Mouse (Mus musculus): ENCODE data around the gene Lmtk2. TPM values are rescaled to one million over a fixed set of nuclear protein-coding genes. Genes with fewer than 3 reads are reported as not detected.

Gene Lmtk2
- polyA plus RNA-seq, 1 experiment from 2014 or later: 4.4 TPM

- Histone ChIP-seq H3K9me3 (ENCODE audit: control insufficient read depth, low read length) (no peaks in the 10 kb centered on the region), H3K9ac (ENCODE audit: low read length) (no peak overlapping the region), H3K4me2 (ENCODE audit: low read depth, severe bottlenecking) (no peak overlapping the region), H3K27ac (replicated peaks; ENCODE audit: low read depth, low read length) (no peak overlapping the region), H3K36me3 (ENCODE audit: control insufficient read depth, insufficient read depth, low read length) (no peaks in the 10 kb centered on the region), H3K4me1 (ENCODE audit: control insufficient read depth, insufficient read depth, low read length) (peaks cover 4% of the 10 kb centered on the region), H3K4me3 (ENCODE audit: low read depth, low read length) (no peak overlapping the region), H3K27me3 (ENCODE audit: control insufficient read depth, insufficient read depth, low read length) (no peaks in the 10 kb centered on the region)
- WGBS: 75% methylated on average over 12 of the region's 12 CpGs
- DNase-seq (ENCODE audit: low spot score) (no peak), ATAC-seq (ENCODE audit: insufficient number of reproducible peaks, low FRiP score, low TSS enrichment, low read depth) (no peak)
Measured at GRCm38 (mm10) chr5:144219306-144219705, 119.1 kb downstream of the Lmtk2 start.

DNA sequence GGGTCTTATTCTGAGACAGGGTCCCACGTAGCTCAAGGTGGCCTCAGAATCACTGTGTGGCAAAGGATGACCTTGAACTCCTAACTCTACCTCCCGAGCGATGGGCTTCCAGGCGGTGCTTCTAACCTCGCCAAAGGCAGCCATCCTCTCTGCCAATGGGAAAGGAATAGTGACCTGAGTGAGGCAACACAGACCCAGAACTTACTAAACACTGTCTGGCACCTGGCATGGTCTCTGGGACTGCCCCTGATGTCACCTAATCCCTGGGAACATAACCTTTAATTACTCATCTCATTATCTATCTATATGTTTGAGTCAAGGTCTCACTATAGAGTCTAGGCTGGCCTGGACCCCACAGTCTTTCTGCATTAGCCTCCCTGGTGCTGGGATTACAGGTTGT, 119.7 kb downstream of the Lmtk2 start:
- no peak for DNase-seq (ENCODE audit: low spot score)
- H3K27ac ChIP-seq (replicated peaks; ENCODE audit: low read depth, low read length): no peak overlapping the region
- H3K4me1 ChIP-seq (ENCODE audit: control insufficient read depth, insufficient read depth, low read length): peaks cover 4% of the 10 kb centered on the region
- no peak for ATAC-seq (ENCODE audit: insufficient number of reproducible peaks, low FRiP score, low TSS enrichment, low read depth)
- WGBS: 91% methylated on average over 5 of the region's 5 CpGs
- no peaks in the 10 kb centered on the region for H3K9me3 ChIP-seq (ENCODE audit: control insufficient read depth, low read length)
- H3K9ac ChIP-seq (ENCODE audit: low read length): no peak overlapping the region
- no peak overlapping the region for H3K4me2 ChIP-seq (ENCODE audit: low read depth, severe bottlenecking)
- no peaks in the 10 kb centered on the region for H3K27me3 ChIP-seq (ENCODE audit: control insufficient read depth, insufficient read depth, low read length)
- no peak overlapping the region for H3K4me3 ChIP-seq (ENCODE audit: low read depth, low read length)
- no peaks in the 10 kb centered on the region for H3K36me3 ChIP-seq (ENCODE audit: control insufficient read depth, insufficient read depth, low read length)

DNA sequence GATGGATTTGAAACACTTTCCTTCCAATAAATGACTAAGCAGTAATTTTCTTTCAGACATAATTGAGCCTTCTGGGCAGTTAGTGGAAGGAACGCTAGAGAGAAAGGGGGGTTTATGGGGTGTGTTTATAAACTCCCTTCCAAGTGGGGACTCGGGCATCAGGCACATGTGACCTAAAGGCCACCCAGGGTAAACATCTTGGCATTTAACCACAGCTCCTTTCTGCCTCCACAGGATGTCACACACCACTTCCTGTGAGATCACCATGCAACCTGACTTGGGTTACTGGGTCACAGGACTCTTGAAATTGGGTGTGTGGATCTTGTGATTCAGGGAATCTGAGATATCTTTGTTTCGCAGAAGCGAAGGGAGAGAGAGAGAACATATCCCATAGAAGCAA, 121.1 kb downstream of the Lmtk2 start:
- Histone ChIP-seq H3K27me3 (ENCODE audit: control insufficient read depth, insufficient read depth, low read length) (no peaks in the 10 kb centered on the region), H3K36me3 (ENCODE audit: control insufficient read depth, insufficient read depth, low read length) (no peaks in the 10 kb centered on the region), H3K27ac (replicated peaks; ENCODE audit: low read depth, low read length) (no peak overlapping the region), H3K4me1 (ENCODE audit: control insufficient read depth, insufficient read depth, low read length) (peaks cover 4% of the 10 kb centered on the region), H3K4me2 (ENCODE audit: low read depth, severe bottlenecking) (no peak overlapping the region), H3K9me3 (ENCODE audit: control insufficient read depth, low read length) (no peaks in the 10 kb centered on the region), H3K9ac (ENCODE audit: low read length) (no peak overlapping the region), H3K4me3 (ENCODE audit: low read depth, low read length) (no peak overlapping the region)
- 69% methylated on average over 4 of the region's 4 CpGs for WGBS
- ATAC-seq (ENCODE audit: insufficient number of reproducible peaks, low FRiP score, low TSS enrichment, low read depth) (no peak), DNase-seq (ENCODE audit: low spot score) (no peak)

- Histone ChIP-seq H3K27ac (replicated peaks; ENCODE audit: low read depth, low read length) (no peak overlapping the region), H3K36me3 (ENCODE audit: control insufficient read depth, insufficient read depth, low read length) (no peaks in the 10 kb centered on the region), H3K9ac (ENCODE audit: low read length) (peak overlapping the region; percentile 63), H3K27me3 (ENCODE audit: control insufficient read depth, insufficient read depth, low read length) (no peaks in the 10 kb centered on the region), H3K4me3 (ENCODE audit: low read depth, low read length) (peak overlapping the region; percentile 65), H3K4me1 (ENCODE audit: control insufficient read depth, insufficient read depth, low read length) (peaks cover 4% of the 10 kb centered on the region), H3K9me3 (ENCODE audit: control insufficient read depth, low read length) (no peaks in the 10 kb centered on the region), H3K4me2 (ENCODE audit: low read depth, severe bottlenecking) (peak overlapping the region; percentile 85)
- peak; percentile 23 for DNase-seq (ENCODE audit: low spot score)
- WGBS: 2% methylated on average over 25 of the region's 25 CpGs
- ATAC-seq (ENCODE audit: insufficient number of reproducible peaks, low FRiP score, low TSS enrichment, low read depth): peak; percentile 48; the same call in 1 of the 2 replicates
Measured at GRCm38 (mm10) chr5:144222811-144223502, 122.7 kb downstream of the Lmtk2 start.

GRCm38 (mm10) chr5:144223503-144223862, 123.2 kb downstream of the Lmtk2 start, which contains the start of gene Tecpr1:
Gene Tecpr1 (minus strand): TSS chr5:144223615.
- Histone ChIP-seq H3K36me3 (ENCODE audit: control insufficient read depth, insufficient read depth, low read length) (no peaks in the 10 kb centered on the region), H3K9ac (ENCODE audit: low read length) (peak within 1 kb of the TSS; percentile 77)
- WGBS: under 1% methylated on average over 37 of the region's 37 CpGs

GRCm38 (mm10) chr5:144223899-144224816, 123.9 kb downstream of the Lmtk2 start:
- H3K4me2 ChIP-seq (ENCODE audit: low read depth, severe bottlenecking): peak overlapping the region; percentile 85
- no peak for DNase-seq (ENCODE audit: low spot score)
- H3K27me3 ChIP-seq (ENCODE audit: control insufficient read depth, insufficient read depth, low read length): no peaks in the 10 kb centered on the region
- ATAC-seq (ENCODE audit: insufficient number of reproducible peaks, low FRiP score, low TSS enrichment, low read depth): no peak
- H3K9me3 ChIP-seq (ENCODE audit: control insufficient read depth, low read length): no peaks in the 10 kb centered on the region
- H3K4me1 ChIP-seq (ENCODE audit: control insufficient read depth, insufficient read depth, low read length): peaks cover 4% of the 10 kb centered on the region
- H3K36me3 ChIP-seq (ENCODE audit: control insufficient read depth, insufficient read depth, low read length): no peaks in the 10 kb centered on the region
- H3K4me3 ChIP-seq (ENCODE audit: low read depth, low read length): peak overlapping the region; percentile 65
- H3K9ac ChIP-seq (ENCODE audit: low read length): peak overlapping the region; percentile 77
- H3K27ac ChIP-seq (replicated peaks; ENCODE audit: low read depth, low read length): no peak overlapping the region
- WGBS: 24% methylated on average over 18 of the region's 18 CpGs

More at GRCm38 (mm10) chr5:144223503-144223862, 123.2 kb downstream of the Lmtk2 start, which contains the start of gene Tecpr1:
- no peak within 1 kb of the TSS for H3K27ac ChIP-seq (replicated peaks; ENCODE audit: low read depth, low read length)
- peaks cover 4% of the 10 kb centered on the region for H3K4me1 ChIP-seq (ENCODE audit: control insufficient read depth, insufficient read depth, low read length)
- DNase-seq (ENCODE audit: low spot score): peak; percentile 95
- peak; percentile 94 for ATAC-seq (ENCODE audit: insufficient number of reproducible peaks, low FRiP score, low TSS enrichment, low read depth)
- H3K27me3 ChIP-seq (ENCODE audit: control insufficient read depth, insufficient read depth, low read length): no peaks in the 10 kb centered on the region
- no peaks in the 10 kb centered on the region for H3K9me3 ChIP-seq (ENCODE audit: control insufficient read depth, low read length)
- peak within 1 kb of the TSS; percentile 85 for H3K4me2 ChIP-seq (ENCODE audit: low read depth, severe bottlenecking)
- peak within 1 kb of the TSS; percentile 65 for H3K4me3 ChIP-seq (ENCODE audit: low read depth, low read length)

DNA sequence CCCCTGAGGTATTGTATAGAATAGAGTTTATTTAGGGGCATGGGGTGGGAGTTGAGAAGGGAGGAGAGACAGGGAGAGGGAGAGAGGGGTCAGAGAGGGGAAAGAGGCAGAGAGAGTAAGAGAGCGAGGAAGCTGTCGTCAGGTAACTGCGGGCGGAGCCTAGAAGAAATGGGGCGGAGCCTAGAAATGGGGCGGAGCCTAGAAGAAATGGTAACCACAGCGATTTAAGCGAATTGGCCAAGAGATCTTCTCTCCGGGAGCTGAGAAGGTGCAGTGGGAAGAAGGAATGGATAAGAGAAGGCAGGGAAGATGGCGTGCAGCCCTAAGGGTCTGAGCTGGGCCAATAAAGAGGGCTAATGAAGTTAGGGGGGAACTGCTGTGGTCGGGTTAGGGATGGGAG, 126.0 kb downstream of the Lmtk2 start:
- no peak overlapping the region for H3K9ac ChIP-seq (ENCODE audit: low read length)
- no peaks in the 10 kb centered on the region for H3K27me3 ChIP-seq (ENCODE audit: control insufficient read depth, insufficient read depth, low read length)
- no peaks in the 10 kb centered on the region for H3K36me3 ChIP-seq (ENCODE audit: control insufficient read depth, insufficient read depth, low read length)
- no peak overlapping the region for H3K4me2 ChIP-seq (ENCODE audit: low read depth, severe bottlenecking)
- H3K4me1 ChIP-seq (ENCODE audit: control insufficient read depth, insufficient read depth, low read length): peaks cover 4% of the 10 kb centered on the region
- DNase-seq (ENCODE audit: low spot score) (no peak), ATAC-seq (ENCODE audit: insufficient number of reproducible peaks, low FRiP score, low TSS enrichment, low read depth) (no peak)
- H3K9me3 ChIP-seq (ENCODE audit: control insufficient read depth, low read length): no peaks in the 10 kb centered on the region
- no peak overlapping the region for H3K27ac ChIP-seq (replicated peaks; ENCODE audit: low read depth, low read length)
- 22% methylated on average over 11 of the region's 11 CpGs for WGBS
- no peak overlapping the region for H3K4me3 ChIP-seq (ENCODE audit: low read depth, low read length)

- no peaks in the 10 kb centered on the region for H3K36me3 ChIP-seq (ENCODE audit: control insufficient read depth, insufficient read depth, low read length)
Measured at GRCm38 (mm10) chr5:144230216-144230615, 130.0 kb downstream of the Lmtk2 start.

More at GRCm38 (mm10) chr5:144230216-144230615, 130.0 kb downstream of the Lmtk2 start:
- Histone ChIP-seq H3K27ac (replicated peaks; ENCODE audit: low read depth, low read length) (no peak overlapping the region), H3K4me3 (ENCODE audit: low read depth, low read length) (no peak overlapping the region), H3K9ac (ENCODE audit: low read length) (no peak overlapping the region), H3K4me2 (ENCODE audit: low read depth, severe bottlenecking) (no peak overlapping the region), H3K27me3 (ENCODE audit: control insufficient read depth, insufficient read depth, low read length) (no peaks in the 10 kb centered on the region), H3K4me1 (ENCODE audit: control insufficient read depth, insufficient read depth, low read length) (no peaks in the 10 kb centered on the region), H3K9me3 (ENCODE audit: control insufficient read depth, low read length) (peaks cover 2% of the 10 kb centered on the region; the same call in 1 of the 2 replicates)
- DNase-seq (ENCODE audit: low spot score) (no peak), ATAC-seq (ENCODE audit: insufficient number of reproducible peaks, low FRiP score, low TSS enrichment, low read depth) (no peak)
- WGBS: 85% methylated on average over 7 of the region's 7 CpGs
